Mouse (Mus musculus): ENCODE measurements around the gene Mettl18.

DNA sequence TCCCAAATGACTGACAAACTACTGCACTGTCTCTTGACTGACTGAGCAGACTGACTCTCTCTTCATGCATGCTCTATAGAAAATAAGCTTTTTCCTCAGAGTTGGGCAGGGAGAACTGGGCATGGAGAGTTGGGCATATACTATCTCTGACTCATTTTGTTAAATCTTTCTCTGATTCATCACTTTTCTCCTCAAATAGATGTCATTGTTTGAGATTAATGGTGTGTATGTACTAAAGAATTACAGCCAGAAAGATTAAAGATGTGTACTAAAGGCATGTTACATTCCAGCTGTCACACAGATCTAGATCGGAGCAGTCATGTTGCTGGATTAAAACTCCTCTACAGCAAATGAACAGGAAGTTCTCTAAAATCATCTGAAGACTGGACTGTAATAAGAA, 20.2 kb upstream of the Mettl18 start:
- no peak for TF ChIP-seq CTCF (IDR thresholded peaks at IDR 0.05; ENCODE audit: low read depth)
- TF ChIP-seq EP300 (optimal IDR thresholded peaks at IDR 0.05): no peak

All from stomach, postnatal 0 days (tissue).